Comparison of ENCODE assay signal across 14 mouse cellular contexts in genomic region chr15:92965556-92965955, GRCm38 (mm10).
"Had no signal": no experiment of that assay in that cellular context is flagged by ENCODE, and none has a peak within 500 bp of the region (broad histone marks: within the 10 kb centered on the region; RNA-seq: fewer than 3 reads in every experiment).

No protein-coding gene starts in this region.

- H3K36me3 ChIP-seq: lung, embryonic 15.5 days; midbrain, embryonic 13.5 days; midbrain, embryonic 15.5 days; neural tube, embryonic 12.5 days had no signal

- H3K4me3 ChIP-seq: lung, embryonic 15.5 days; megakaryocyte, embryonic 14.5 days; midbrain, embryonic 13.5 days; midbrain, embryonic 15.5 days; neural tube, embryonic 12.5 days had no signal

- DNase-seq: liver, postnatal 0 days; lung, adult 2 months; lung, postnatal 14 days; lung, postnatal 36 days; right cerebral cortex, postnatal 14 days; thymus, adult 18-20 months; thymus, postnatal 25 days; thymus, postnatal 4 days had no signal

- H3K4me1 ChIP-seq: lung, embryonic 15.5 days; midbrain, embryonic 13.5 days; midbrain, embryonic 15.5 days; neural tube, embryonic 12.5 days had no signal

- H3K27ac ChIP-seq: lung, embryonic 15.5 days; macrophage; midbrain, embryonic 13.5 days; midbrain, embryonic 15.5 days; neural tube, embryonic 12.5 days had no signal

- H3K27me3 ChIP-seq: lung, embryonic 15.5 days; midbrain, embryonic 13.5 days; midbrain, embryonic 15.5 days; neural tube, embryonic 12.5 days had no signal
